Mouse (Mus musculus): Measurements from ENCODE around the gene Lurap1. TPM values are rescaled to one million over a fixed set of nuclear protein-coding genes. Genes with fewer than 3 reads are reported as not detected.

The Lurap1 gene
- polyA plus RNA-seq, 1 experiment from 2014 or later: 2.8 TPM

DNA sequence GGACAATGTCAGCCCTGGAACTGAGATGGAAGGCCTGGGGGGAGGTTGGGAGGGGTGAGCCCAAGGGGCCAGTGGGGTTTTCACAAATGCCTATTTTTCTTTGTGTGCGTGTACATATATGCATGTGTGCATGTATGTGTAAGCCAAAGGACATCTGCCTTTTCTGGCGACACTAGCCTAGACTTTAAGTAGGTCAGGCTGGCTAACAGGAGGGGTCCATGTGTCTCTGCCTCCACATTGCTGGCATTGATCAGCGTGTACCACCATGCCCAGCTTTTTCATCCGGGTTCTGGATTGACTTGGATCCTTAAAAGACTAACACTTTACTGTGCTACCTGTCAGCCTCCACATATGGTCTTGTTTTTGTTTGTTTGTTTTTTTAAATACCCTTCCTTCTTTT lies 22.6 kb upstream of the Lurap1 start:
- 88% methylated on average over 4 of the region's 4 CpGs for WGBS
- no peak overlapping the region for H3K4me2 ChIP-seq (replicated peaks; ENCODE audit: low read depth, low read length)
- peak overlapping the region; percentile 95 for H3K27ac ChIP-seq (ENCODE audit: low read length)
- no peak overlapping the region for H3K4me3 ChIP-seq (ENCODE audit: low read depth, low read length)
- peaks cover 10% of the 10 kb centered on the region for H3K4me1 ChIP-seq (ENCODE audit: insufficient read depth, low read depth, low read length)
- no peaks in the 10 kb centered on the region for H3K9me3 ChIP-seq (ENCODE audit: low read length)
- DNase-seq (ENCODE audit: low spot score) (no peak), ATAC-seq (no peak)
- no peaks in the 10 kb centered on the region for H3K27me3 ChIP-seq (replicated peaks; ENCODE audit: insufficient read depth, low read length)
- no peak overlapping the region for H3K9ac ChIP-seq (replicated peaks; ENCODE audit: low read depth)
- H3K36me3 ChIP-seq (ENCODE audit: insufficient read depth, low read length): no peaks in the 10 kb centered on the region
- TF ChIP-seq EP300 (IDR thresholded peaks at IDR 0.05) (no peak), CTCF (IDR thresholded peaks at IDR 0.05) (no peak)

DNA sequence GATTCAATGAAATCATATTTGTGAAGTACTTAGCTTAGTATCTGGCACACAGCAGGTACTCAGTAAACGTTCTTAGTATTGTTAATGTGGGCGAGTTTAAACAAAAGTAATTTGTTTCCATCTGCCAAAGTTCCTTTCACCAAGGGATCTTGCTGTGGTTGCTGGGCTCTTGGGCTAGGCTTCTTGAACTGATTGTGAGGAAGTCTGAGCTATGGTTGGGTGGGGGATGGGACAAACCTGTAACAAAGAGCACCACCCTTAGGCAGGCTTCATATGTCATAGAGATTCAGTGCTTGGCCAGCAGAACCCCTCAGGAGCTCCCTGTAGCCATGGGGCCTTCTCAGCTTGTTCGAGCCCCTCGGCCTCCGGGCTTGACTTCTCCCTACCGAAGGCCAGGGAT lies 21.9 kb upstream of the Lurap1 start, which contains the start of the genes 1700042G07Rik and Gm49337:
TSS of gene 1700042G07Rik (plus strand) at position 301 of the 400 bp plus-strand sequence.
TSS of gene Gm49337 (plus strand) at position 313 of the 400 bp plus-strand sequence.
- no peaks in the 10 kb centered on the region for H3K9me3 ChIP-seq (ENCODE audit: low read length)
- peaks cover 10% of the 10 kb centered on the region for H3K4me1 ChIP-seq (ENCODE audit: insufficient read depth, low read depth, low read length)
- DNase-seq (ENCODE audit: low spot score) (no peak), ATAC-seq (no peak)
- no peaks in the 10 kb centered on the region for H3K27me3 ChIP-seq (replicated peaks; ENCODE audit: insufficient read depth, low read length)
- no peak within 1 kb of the TSS for H3K9ac ChIP-seq (replicated peaks; ENCODE audit: low read depth)
- no peak within 1 kb of the TSS for H3K4me3 ChIP-seq (ENCODE audit: low read depth, low read length)
- peak within 1 kb of the TSS; percentile 95 for H3K27ac ChIP-seq (ENCODE audit: low read length)
- H3K4me2 ChIP-seq (replicated peaks; ENCODE audit: low read depth, low read length): no peak within 1 kb of the TSS
- WGBS: 82% methylated on average over 6 of the region's 6 CpGs
- TF ChIP-seq EP300 (IDR thresholded peaks at IDR 0.05): no peak
- no peak for TF ChIP-seq CTCF (IDR thresholded peaks at IDR 0.05)
- no peaks in the 10 kb centered on the region for H3K36me3 ChIP-seq (ENCODE audit: insufficient read depth, low read length)

DNA sequence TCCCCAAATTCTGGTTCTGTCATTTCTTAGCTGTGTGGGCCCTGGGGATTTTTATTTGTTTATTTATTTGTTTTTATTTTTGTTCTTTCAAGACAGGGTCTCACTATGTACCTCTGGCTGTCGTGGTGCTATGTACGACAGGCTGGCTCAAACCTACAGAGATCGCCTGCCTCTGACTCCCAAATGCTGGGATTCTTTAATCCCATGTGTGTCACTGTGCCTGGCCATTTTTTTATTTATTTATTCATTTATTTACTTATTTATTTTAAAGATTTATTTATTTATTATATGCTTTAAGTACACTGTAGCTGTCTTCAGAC lies 18.2 kb upstream of the Lurap1 start:
- no peak overlapping the region for H3K27ac ChIP-seq (ENCODE audit: low read length)
- DNase-seq (ENCODE audit: low spot score): no peak
- H3K36me3 ChIP-seq (ENCODE audit: insufficient read depth, low read length): no peaks in the 10 kb centered on the region
- ATAC-seq: no peak
- H3K9ac ChIP-seq (replicated peaks; ENCODE audit: low read depth): no peak overlapping the region
- H3K27me3 ChIP-seq (replicated peaks; ENCODE audit: insufficient read depth, low read length): no peaks in the 10 kb centered on the region
- no peak for TF ChIP-seq EP300 (IDR thresholded peaks at IDR 0.05)
- TF ChIP-seq CTCF (IDR thresholded peaks at IDR 0.05): no peak
- H3K4me2 ChIP-seq (replicated peaks; ENCODE audit: low read depth, low read length): no peak overlapping the region
- no peaks in the 10 kb centered on the region; the same call in 1 of the 2 replicates for H3K4me1 ChIP-seq (ENCODE audit: insufficient read depth, low read depth, low read length)
- WGBS: 51% methylated on average over 3 of the region's 3 CpGs
- H3K4me3 ChIP-seq (ENCODE audit: low read depth, low read length): no peak overlapping the region
- H3K9me3 ChIP-seq (ENCODE audit: low read length): no peaks in the 10 kb centered on the region

GRCm38 (mm10) chr4:116168617-116169352 lies 17.6 kb upstream of the Lurap1 start:
- peak; percentile 56 for ATAC-seq
- Histone ChIP-seq H3K27me3 (replicated peaks; ENCODE audit: insufficient read depth, low read length) (no peaks in the 10 kb centered on the region), H3K27ac (ENCODE audit: low read length) (no peak overlapping the region), H3K36me3 (ENCODE audit: insufficient read depth, low read length) (no peaks in the 10 kb centered on the region), H3K9me3 (ENCODE audit: low read length) (no peaks in the 10 kb centered on the region), H3K9ac (replicated peaks; ENCODE audit: low read depth) (no peak overlapping the region), H3K4me1 (ENCODE audit: insufficient read depth, low read depth, low read length) (no peaks in the 10 kb centered on the region; the same call in 1 of the 2 replicates), H3K4me3 (ENCODE audit: low read depth, low read length) (no peak overlapping the region), H3K4me2 (replicated peaks; ENCODE audit: low read depth, low read length) (no peak overlapping the region)
- 76% methylated on average over 7 of the region's 8 CpGs for WGBS
- DNase-seq (ENCODE audit: low spot score): peak; percentile 74
- TF ChIP-seq EP300 (IDR thresholded peaks at IDR 0.05) (no peak), CTCF (IDR thresholded peaks at IDR 0.05) (peak; percentile 82)

DNA sequence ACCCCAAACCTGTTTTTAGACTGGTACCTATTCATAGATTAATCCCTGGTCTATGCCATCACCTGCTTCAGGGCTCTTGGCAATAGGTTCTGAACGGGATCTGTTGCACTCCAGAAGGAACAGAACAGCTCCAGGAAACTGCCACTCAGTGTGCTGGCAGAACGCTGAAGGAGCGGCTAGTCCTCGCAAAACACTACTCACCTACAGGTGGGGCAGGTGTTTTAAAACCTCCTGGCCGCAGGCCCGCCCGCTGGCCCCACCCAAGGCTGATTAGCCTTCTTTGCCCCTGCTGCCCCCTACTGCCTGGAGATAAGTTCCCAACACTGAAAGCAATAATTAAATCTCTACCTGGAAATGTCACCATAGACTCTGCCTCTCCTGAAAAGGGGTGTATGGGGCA lies 16.3 kb upstream of the Lurap1 start, which contains the start of gene Tspan1:
TSS of gene Tspan1 (minus strand) at position 198 of the 400 bp plus-strand sequence.
- no peaks in the 10 kb centered on the region for H3K27me3 ChIP-seq (replicated peaks; ENCODE audit: insufficient read depth, low read length)
- WGBS: 25% methylated on average over 7 of the region's 7 CpGs
- no peaks in the 10 kb centered on the region for H3K36me3 ChIP-seq (ENCODE audit: insufficient read depth, low read length)
- H3K4me3 ChIP-seq (ENCODE audit: low read depth, low read length): no peak within 1 kb of the TSS
- H3K4me2 ChIP-seq (replicated peaks; ENCODE audit: low read depth, low read length): 0 out of 2 replicates have a peak within 1 kb of the TSS, but pooled peaks have one; percentile 19
- H3K9ac ChIP-seq (replicated peaks; ENCODE audit: low read depth): no peak within 1 kb of the TSS
- peak; percentile 84 for ATAC-seq
- no peaks in the 10 kb centered on the region for H3K9me3 ChIP-seq (ENCODE audit: low read length)
- H3K27ac ChIP-seq (ENCODE audit: low read length): peak within 1 kb of the TSS; percentile 54
- no peak for TF ChIP-seq EP300 (IDR thresholded peaks at IDR 0.05)
- TF ChIP-seq CTCF (IDR thresholded peaks at IDR 0.05): peak; percentile 70
- no peaks in the 10 kb centered on the region; the same call in 1 of the 2 replicates for H3K4me1 ChIP-seq (ENCODE audit: insufficient read depth, low read depth, low read length)
- peak; percentile 88 for DNase-seq (ENCODE audit: low spot score)

GRCm38 (mm10) chr4:116165708-116166407 lies 14.7 kb upstream of the Lurap1 start:
- H3K36me3 ChIP-seq (ENCODE audit: insufficient read depth, low read length): no peaks in the 10 kb centered on the region
- 0 out of 2 replicates have a peak overlapping the region, but pooled peaks have one; percentile 19 for H3K4me2 ChIP-seq (replicated peaks; ENCODE audit: low read depth, low read length)
- H3K4me3 ChIP-seq (ENCODE audit: low read depth, low read length): no peak overlapping the region
- H3K27ac ChIP-seq (ENCODE audit: low read length): peak overlapping the region; percentile 54
- no peak overlapping the region for H3K9ac ChIP-seq (replicated peaks; ENCODE audit: low read depth)
- ATAC-seq (no peak), DNase-seq (ENCODE audit: low spot score) (peak; percentile 45)
- H3K27me3 ChIP-seq (replicated peaks; ENCODE audit: insufficient read depth, low read length): no peaks in the 10 kb centered on the region
- 31% methylated on average over 8 of the region's 8 CpGs for WGBS
- TF ChIP-seq EP300 (IDR thresholded peaks at IDR 0.05): no peak
- TF ChIP-seq CTCF (IDR thresholded peaks at IDR 0.05): no peak
- no peaks in the 10 kb centered on the region for H3K9me3 ChIP-seq (ENCODE audit: low read length)
- no peaks in the 10 kb centered on the region; the same call in 1 of the 2 replicates for H3K4me1 ChIP-seq (ENCODE audit: insufficient read depth, low read depth, low read length)

All from lung, postnatal 0 days (tissue).